Mouse (Mus musculus) gastrocnemius, adult 18-20 months (tissue): ENCODE measurements at regions not wholly inside any gene's neighbourhood (a gene's known extent, or its start where the extent isn't known, plus 50 kb on each side); places are given as distances from the start of the nearest gene placed in this dataset.

Experiments
- DNase-seq: peaks from one replicate; pipeline ENCODE4 v3.0.0; 2021; ENCODE audit warnings: low spot score

GRCm38 (mm10) chr2:167878255-167878865 is 53.5 kb upstream of the Ptpn1 start:
- no peak for DNase-seq

GRCm38 (mm10) chr2:167877254-167877870 is 54.5 kb upstream of the Ptpn1 start:
- no peak for DNase-seq

GRCm38 (mm10) chr2:167872507-167872906 is 59.4 kb upstream of the Ptpn1 start:
- DNase-seq: no peak

GRCm38 (mm10) chr2:167870153-167870552 is 61.7 kb upstream of the Ptpn1 start:
- no peak for DNase-seq

GRCm38 (mm10) chr2:167866751-167867150 is 65.1 kb upstream of the Ptpn1 start:
- peak; percentile 73 for DNase-seq

- no peak for DNase-seq
These were observed 66.3 kb upstream of the Ptpn1 start for GRCm38 (mm10) chr2:167865525-167865924.

- DNase-seq: no peak
These were observed 67.2 kb upstream of the Ptpn1 start for GRCm38 (mm10) chr2:167864672-167865071.

GRCm38 (mm10) chr2:167864228-167864627 is 67.6 kb upstream of the Ptpn1 start:
- DNase-seq: peak; percentile 47

GRCm38 (mm10) chr2:167863616-167864015 is 68.2 kb upstream of the Ptpn1 start:
- no peak for DNase-seq

GRCm38 (mm10) chr2:167861178-167861520 is 70.7 kb upstream of the Ptpn1 start:
- no peak for DNase-seq

- DNase-seq: peak; percentile 98
These were observed 71.2 kb upstream of the Ptpn1 start for GRCm38 (mm10) chr2:167860457-167861177.

- no peak for DNase-seq
These were observed 72.3 kb upstream of the Ptpn1 start for GRCm38 (mm10) chr2:167859575-167859974.

GRCm38 (mm10) chr2:167858346-167858745 is 73.5 kb upstream of the Ptpn1 start:
- no peak for DNase-seq

GRCm38 (mm10) chr2:167857911-167858310 is 73.9 kb upstream of the Ptpn1 start:
- DNase-seq: no peak

GRCm38 (mm10) chr2:167856920-167857475 is 74.9 kb upstream of the Ptpn1 start:
- DNase-seq: no peak

- no peak for DNase-seq
These were observed 75.8 kb upstream of the Ptpn1 start for GRCm38 (mm10) chr2:167856020-167856419.

GRCm38 (mm10) chr2:167854060-167854459 is 77.8 kb upstream of the Ptpn1 start:
- no peak for DNase-seq

- peak; percentile 83 for DNase-seq
These were observed 78.4 kb upstream of the Ptpn1 start for GRCm38 (mm10) chr2:167853411-167853821.

- peak; percentile 73 for DNase-seq
These were observed 79.3 kb upstream of the Ptpn1 start for GRCm38 (mm10) chr2:167852582-167852981.

GRCm38 (mm10) chr2:167851216-167851896 is 80.5 kb upstream of the Ptpn1 start:
- peak; percentile 93 for DNase-seq

GRCm38 (mm10) chr2:167849999-167850552 is 81.8 kb upstream of the Ptpn1 start:
- DNase-seq: peak; percentile 71
